Mouse (Mus musculus): ENCODE measurements around the gene 9130023H24Rik.

- no peak for TF ChIP-seq EP300 (IDR thresholded peaks at IDR 0.05; ENCODE audit: low read length)
- no peak for TF ChIP-seq JUND (conservative IDR thresholded peaks at IDR 0.05; ENCODE audit: low read depth, low read length)
- TF ChIP-seq CHD1 (IDR thresholded peaks at IDR 0.05; ENCODE audit: low read depth, low read length): no peak
- no peak for TF ChIP-seq CTCF (conservative IDR thresholded peaks at IDR 0.05 in 1 of 2, IDR thresholded peaks at IDR 0.05 in 1 of 2; ENCODE audit: low read depth in 2 of 2, low read length in 2 of 2)
- no peak for TF ChIP-seq POLR2A (IDR thresholded peaks at IDR 0.05; ENCODE audit: low read depth, low read length)
Measured at GRCm38 (mm10) chr7:128204179-128204578, 33.7 kb downstream of the 9130023H24Rik start.
